Mouse (Mus musculus): ENCODE data around the gene Ly75. TPM values are rescaled to one million over a fixed set of nuclear protein-coding genes. Genes with fewer than 3 reads are reported as not detected.

The Ly75 gene
- polyA plus RNA-seq, 1 experiment from 2014 or later: 5.9 TPM

- Histone ChIP-seq H3K4me1 (no peaks in the 10 kb centered on the region), H3K36me3 (peaks cover 70% of the 10 kb centered on the region), H3K4me3 (no peak overlapping the region), H3K27ac (no peak overlapping the region), H3K9me3 (replicated peaks) (no peaks in the 10 kb centered on the region), H3K27me3 (ENCODE audit: low read depth, poor library complexity, severe bottlenecking) (no peaks in the 10 kb centered on the region)
- DNase-seq (ENCODE audit: low spot score): no peak
- 89% methylated on average over 4 of the region's 4 CpGs for WGBS
Measured at GRCm38 (mm10) chr2:60252782-60253181, 130.3 kb downstream of the Ly75 start.

Other genes with a start within 250 kb of the Ly75 start
- gene Baz2b, start 173.5 kb downstream of the Ly75 start, polyA plus RNA-seq (2016; fragmentation: Nextera tagmentation; extraction: Ambion mirVana): 45.0 and 58.8 TPM in 2 replicates
- 62.5 and 81.9 TPM in 2 replicates for gene March7, start 173.4 kb downstream of the Ly75 start, polyA plus RNA-seq (2016; fragmentation: Nextera tagmentation; extraction: Ambion mirVana)
- gene Cd302, start 98.8 kb downstream of the Ly75 start, polyA plus RNA-seq (2016; fragmentation: Nextera tagmentation; extraction: Ambion mirVana): 22.3 and 23.5 TPM in 2 replicates
- 1.7 and 2.0 TPM in 2 replicates for gene Pla2r1, start 170.0 kb upstream of the Ly75 start, polyA plus RNA-seq (2016; fragmentation: Nextera tagmentation; extraction: Ambion mirVana)

Data from limb, embryonic 10.5 days (tissue).